Mouse (Mus musculus): ENCODE measurements at regions not wholly inside any gene's neighbourhood (a gene's known extent, or its start where the extent isn't known, plus 50 kb on each side); places are given as distances from the start of the nearest gene placed in this dataset.

DNA sequence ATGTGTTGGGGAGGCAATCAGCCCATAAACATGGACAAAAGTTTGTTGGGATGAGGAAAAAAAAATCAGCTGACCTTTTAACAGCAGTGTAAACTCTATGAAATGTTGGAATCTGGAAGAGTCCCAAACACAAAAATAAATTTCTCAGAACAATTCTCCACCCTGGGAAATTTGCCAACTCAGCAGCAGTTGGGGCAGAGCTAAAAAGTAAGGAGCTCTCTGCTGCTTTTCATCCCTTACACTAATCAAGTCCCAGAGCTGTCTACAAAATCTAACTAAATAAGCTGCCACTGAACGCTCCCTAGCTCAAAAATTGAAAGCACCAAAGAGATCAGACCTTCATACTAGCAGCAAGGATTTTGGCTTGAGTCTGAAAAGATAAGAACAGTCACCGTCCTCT is 176.6 kb upstream of the Egflam start:
- peak; percentile 33 for DNase-seq

- DNase-seq, result no peak
These were observed 180.2 kb upstream of the Egflam start for GRCm38 (mm10) chr15:7578439-7578838.

GRCm38 (mm10) chr15:7587210-7587609 is 189.0 kb upstream of the Egflam start:
- no peak for DNase-seq

DNA sequence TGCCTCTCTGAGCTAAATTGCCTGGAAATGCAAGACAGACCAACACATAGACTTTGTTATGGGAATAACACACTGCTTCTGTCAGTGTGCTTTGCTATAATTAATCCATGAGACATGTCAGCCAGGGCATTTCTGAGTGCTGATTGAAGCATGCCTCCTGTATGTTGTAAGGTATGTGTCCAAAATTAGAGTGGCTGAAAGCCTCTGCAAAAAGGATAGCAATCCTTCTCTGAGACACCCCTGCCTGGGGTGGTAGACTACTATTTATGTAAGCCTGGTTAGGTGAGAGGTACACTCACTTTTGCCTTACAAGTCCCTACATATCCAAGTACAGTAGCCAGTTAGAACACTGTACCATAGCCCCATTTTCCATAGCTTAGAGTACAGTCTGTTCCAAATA is 193.3 kb upstream of the Egflam start:
- no peak for DNase-seq

DNA sequence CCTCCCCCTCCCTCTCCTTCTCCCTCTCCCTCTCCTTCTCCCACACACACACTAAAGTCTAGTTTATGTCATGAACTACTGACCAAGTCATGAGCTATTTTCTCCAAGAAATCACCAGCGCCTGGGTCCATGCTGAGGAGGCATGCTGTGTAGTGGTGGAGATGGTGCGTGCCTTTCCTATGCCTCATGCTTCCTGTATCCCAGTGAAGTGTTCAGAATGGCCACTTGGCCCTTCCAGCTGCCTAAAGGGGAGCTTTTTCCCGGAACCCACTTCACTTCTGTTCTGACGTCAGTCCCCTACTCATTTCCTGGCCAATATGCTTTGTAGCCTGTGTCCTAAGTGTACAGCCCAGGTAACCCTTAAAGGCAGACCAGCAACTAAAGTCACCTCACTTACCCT is 199.1 kb upstream of the Egflam start:
- peak; percentile 20 for DNase-seq

DNA sequence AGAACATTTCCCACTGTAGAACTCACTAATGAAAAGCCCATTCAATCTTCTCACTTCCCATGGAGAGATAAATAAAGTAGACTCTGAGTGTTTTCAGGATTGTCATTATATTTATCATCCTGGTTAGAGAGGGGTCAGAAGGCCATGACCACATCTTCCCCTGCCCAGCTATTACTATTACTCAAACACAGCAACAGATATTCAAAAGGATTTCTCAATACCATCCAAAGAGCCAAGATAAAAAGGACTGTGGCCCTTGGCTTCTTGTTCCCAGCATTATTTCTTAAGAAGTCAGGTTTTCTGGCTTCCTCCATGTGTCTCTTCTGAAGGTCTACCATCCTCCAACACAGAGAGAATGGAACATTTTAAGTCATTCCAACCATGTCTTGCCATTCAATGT is 199.6 kb upstream of the Egflam start:
- DNase-seq, result no peak

GRCm38 (mm10) chr15:7601540-7601939 is 203.3 kb upstream of the Egflam start:
- no peak for DNase-seq

DNA sequence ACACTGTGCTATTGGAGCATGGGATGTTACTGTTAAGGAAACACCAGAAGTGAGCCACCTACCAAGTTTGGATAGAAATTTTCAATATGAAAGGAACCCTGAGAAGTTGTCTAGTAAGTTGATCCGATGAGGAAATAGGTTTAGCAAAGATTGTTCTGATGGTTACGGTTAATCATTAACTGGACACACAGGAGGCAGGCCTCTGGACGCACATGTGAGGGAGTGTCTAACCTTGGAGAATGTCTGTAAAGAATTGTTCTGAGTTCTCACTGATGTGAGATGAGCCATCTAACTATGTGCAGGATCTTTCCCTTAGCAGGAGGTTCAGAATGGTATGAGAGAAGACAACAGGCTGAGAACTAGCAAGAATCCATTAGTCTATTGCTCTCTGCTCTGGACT is 205.8 kb upstream of the Gdnf start:
- no peak for DNase-seq

DNA sequence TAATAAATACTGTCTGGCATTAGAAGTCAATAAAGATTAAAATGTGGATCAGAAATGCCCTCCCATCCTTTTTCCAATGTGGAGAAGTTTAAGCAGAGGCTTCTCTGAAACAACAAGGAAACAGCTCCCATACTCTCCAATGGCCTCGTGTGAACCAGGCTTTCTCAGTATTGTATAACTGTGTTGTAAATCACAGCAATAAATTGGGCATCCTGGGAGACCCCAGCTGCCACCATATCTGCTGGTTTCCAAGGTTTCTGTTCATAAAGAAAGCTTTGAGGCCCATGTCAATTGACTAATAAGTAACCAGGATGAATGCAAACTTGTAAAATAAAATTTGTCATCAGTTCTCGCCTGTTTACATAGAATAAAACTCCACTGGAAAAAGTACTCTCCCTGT is 192.7 kb upstream of the Gdnf start:
- no peak for DNase-seq

DNA sequence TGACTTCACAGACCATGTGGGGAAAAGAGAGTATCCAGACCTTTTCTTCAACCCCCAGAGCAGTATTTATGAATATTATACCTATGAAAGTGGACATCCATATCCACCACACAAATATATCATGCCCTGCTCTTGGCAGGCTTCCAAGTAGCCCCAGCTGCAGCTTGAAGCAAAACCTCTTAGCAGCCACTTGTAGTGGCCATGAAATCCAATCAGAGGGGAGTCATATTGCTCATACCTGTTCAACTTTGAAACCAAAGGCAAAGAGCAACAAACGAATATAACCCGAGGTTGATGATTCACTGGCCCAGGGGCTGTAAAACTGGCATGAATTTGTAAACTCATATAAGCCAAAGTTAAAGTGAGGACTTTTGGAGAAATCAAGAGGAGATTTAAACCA is 187.6 kb upstream of the Gdnf start:
- DNase-seq, result no peak

DNA sequence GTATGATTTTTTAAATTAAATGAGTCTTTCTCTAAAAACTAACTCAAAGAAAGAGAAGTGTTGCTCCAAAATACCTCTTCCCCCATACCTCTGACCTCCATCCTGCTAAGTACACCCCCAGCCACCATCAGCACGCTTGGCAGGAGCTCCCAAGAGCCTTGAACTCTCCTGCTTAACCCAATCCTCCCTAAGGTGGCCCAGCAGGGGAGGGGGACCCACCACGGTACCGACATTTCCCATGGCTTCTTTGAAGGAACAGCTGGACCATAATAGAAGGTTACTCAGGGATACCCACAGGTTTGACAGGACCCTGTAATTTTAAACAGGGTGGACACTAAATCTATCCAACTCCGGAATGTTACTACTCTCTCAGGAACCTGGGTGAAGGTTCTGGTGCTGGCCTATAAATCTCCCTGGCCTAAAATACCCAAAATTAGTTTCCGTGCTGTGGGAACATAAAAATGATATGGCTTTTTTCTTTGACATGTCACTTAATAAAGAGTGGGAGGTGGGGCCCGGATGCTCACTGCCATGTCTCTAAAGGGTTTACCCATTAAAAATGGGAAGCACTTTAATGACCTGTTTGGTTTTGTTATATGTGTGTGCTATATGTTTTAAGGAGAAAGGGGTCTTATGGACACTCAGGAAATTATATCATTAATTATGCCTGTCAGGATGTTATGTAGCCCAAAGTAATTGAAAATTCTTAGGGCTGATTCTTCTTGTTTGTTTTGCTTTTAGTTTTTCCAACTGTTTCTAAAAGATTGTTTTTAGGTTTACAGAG is 185.8 kb upstream of the Gdnf start:
- no peak for DNase-seq

- DNase-seq, result no peak
These were observed 180.8 kb upstream of the Gdnf start for GRCm38 (mm10) chr15:7629826-7630225.

DNA sequence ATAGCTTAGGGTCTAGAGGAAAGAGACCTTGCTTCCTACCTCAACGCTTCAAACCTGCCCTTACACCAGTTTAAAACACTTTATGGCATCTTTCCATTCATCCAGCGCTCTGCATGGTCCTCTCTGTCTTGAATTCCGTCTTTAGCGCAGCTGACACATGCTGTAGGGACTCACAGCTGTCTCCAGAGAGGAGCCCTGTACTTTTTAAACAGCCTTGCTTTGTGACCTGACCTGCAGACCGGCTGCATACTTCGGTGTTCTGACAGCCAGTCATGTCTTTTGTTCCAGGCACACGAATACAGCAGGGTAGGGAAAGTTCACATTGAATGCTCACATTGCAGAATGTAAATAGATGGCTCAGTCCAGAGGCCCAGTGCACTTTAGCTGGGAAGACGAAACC is 175.4 kb upstream of the Gdnf start:
- no peak for DNase-seq

- DNase-seq, result no peak
These were observed 171.2 kb upstream of the Gdnf start for GRCm38 (mm10) chr15:7639444-7639843.

- no peak for DNase-seq
These were observed 168.6 kb upstream of the Gdnf start for GRCm38 (mm10) chr15:7642075-7642474.

DNA sequence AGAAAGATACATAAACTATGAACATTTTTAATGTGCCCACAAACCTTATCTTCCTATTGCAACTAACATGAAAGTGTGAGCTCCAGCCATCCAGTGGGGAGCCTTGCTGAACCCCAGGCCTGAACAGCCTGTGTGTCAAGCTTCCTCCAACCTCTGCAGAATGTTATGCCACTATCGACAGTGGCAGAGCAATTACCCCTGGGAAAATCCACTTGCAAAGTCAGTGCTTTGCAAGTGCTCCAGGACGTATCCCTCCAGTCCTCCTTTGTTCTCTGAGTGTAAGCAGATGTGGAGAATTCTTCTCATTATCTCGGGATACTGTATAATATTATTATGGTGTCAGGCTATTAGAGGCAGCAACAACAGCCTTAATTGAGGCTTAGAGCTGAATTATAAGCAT is 159.9 kb upstream of the Gdnf start:
- no peak for DNase-seq

DNA sequence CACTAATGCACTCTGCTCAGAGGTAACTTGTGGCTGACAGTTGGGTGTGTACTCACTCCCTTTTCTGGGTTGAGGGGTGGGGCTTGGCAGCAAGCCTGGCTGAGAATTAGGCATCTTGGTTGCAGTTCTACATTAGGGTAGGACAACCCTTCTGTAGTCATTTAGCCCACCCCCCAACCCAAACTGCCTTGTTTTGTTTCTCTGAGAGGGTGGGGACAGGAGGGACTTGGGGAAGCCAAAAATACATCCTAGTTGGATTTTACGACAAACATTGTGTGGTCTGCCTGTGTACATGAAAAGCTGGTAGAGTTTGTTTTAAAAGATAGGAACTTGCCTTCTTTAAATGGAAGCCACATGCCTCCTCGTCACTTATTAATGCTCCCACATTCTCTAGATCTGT is 146.8 kb upstream of the Gdnf start:
- no peak for DNase-seq

GRCm38 (mm10) chr15:7669631-7670030 is 141.0 kb upstream of the Gdnf start:
- no peak for DNase-seq

DNA sequence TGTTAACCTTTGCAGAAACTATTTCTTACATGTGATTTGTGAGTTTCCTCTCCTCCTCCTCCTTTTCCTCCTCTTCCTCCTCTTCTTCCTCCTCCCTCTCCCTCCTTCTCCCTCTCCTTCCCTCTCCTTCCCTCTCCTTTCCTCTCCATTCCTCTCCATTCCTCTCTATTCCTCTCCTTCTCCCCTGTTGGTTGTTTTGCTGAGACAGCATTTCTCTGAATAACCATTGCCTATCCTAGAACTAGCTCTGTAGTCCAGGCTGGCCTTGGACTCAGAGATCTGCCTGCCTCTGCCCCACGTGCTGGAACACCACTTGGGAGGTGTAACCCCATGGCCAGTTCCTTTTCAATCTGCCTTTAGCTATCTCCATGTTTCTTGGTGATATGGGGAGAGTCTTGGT is 133.7 kb upstream of the Gdnf start:
- no peak for DNase-seq

DNA sequence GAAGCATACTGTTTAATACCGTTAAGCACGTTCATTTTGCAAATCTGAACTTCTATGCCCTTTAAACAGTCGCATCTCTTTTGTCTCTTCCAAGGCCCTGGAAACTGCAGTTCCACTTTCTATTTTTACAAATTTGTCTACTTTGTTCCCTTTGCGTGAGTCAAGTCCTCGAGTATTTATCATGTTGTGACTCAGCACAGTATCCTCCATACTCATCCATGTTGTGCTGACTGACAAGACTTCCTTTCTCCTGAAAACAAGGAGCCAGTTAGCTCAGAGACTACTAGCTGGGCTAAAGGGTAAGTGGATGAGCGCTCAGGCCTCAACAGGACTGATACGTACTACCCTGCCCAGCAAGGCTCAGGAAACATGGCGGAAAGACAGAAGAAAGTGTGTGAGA is 131.9 kb upstream of the Gdnf start:
- DNase-seq, result no peak

DNA sequence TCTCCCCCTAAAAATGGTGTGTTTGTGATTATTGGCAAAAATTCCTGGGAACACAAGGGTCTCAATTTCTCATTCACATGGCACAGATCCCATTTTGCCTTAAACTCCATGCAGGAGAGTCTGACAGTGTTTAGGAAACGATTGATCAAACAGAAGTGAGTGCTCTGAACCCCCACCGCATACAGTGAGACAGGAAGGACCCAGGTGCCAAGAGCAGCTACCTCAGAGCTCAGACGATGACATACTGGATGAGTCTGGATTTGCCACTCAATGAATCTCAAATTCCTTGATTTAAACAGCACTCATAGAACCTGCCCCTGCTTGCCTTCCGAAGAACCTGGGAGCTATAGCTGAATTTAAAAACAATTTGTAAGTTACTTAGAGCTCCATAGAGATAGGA is 129.6 kb upstream of the Gdnf start:
- no peak for DNase-seq

DNA sequence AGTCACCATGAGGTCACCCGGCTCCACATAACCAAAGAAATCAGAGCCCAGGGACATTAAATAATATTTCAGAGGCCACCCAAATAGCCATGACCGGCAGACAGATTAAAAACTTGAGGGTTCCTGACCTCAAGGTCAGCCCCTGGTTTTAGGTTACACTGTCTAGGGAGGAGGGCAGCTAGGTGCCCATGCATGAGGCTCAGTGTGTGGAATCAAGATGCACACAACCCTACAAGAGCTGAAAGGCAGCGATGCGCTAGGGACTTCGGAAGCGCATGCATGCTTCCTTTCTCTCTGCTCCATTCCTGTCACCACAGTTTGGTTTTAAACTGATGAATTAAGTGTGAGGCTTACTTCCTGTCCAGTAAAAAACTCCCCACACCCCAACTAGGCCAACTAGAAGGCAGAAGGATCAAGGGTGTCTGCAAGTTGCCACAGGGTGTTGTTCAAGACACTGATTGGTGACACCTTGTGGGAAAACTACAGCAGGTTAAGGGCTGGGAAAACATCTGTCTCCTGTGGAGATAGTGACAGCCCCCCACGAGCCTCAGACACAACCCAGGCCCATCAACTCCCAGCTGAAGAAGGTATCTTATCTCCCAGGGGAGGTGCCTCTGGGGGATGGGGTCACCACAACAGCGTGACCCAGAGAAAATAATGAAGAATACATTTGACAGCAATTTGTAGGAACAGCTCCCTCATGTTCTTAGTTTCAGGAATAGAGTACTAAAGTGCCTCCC is 127.2 kb upstream of the Gdnf start:
- no peak for DNase-seq

DNA sequence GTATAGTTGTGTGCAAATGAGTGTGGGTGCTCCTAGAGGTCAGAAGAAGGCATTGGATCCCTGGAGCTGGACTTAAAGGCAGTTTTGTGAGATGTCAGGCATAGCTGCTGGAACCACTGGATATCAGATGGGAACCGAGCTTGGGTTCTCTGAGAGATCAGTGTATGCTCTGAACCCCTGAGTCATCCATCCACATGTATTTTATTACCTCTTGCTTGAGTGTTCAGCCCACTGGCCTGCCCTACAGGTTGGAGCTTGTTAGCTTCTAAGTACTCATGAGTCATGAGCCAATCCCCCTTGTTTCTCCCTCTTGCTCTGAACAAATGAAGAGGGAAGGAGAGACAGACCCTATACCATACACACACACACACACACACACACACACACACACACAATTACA is 119.4 kb upstream of the Gdnf start:
- DNase-seq, result no peak

DNA sequence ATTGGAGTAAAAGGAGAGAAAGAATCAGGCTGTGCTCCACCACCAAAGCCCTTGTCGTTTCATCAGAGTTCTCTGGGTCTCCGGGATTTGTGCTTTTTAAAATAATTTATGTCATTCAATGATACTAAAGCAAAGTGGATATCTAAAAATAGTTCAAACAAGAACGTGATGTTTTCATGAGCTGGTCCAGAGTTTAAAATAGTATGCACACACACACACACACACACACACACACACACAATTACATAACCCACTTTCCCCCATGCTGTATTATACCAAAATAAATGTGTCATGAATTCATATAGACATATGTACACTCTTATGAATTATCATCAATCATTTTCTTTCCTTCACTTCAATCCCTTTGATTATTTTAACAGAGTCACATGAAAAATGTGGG is 118.5 kb upstream of the Gdnf start:
- no peak for DNase-seq

GRCm38 (mm10) chr15:7694037-7694436 is 116.6 kb upstream of the Gdnf start:
- no peak for DNase-seq
